Mouse (Mus musculus): ENCODE data around the gene Il4i1.
"Not testable (repeated sequence)": the region's sequence is repeated elsewhere in the genome, so short reads cannot be mapped to it uniquely, and the experiment has no call there.

The Il4i1 gene

DNA sequence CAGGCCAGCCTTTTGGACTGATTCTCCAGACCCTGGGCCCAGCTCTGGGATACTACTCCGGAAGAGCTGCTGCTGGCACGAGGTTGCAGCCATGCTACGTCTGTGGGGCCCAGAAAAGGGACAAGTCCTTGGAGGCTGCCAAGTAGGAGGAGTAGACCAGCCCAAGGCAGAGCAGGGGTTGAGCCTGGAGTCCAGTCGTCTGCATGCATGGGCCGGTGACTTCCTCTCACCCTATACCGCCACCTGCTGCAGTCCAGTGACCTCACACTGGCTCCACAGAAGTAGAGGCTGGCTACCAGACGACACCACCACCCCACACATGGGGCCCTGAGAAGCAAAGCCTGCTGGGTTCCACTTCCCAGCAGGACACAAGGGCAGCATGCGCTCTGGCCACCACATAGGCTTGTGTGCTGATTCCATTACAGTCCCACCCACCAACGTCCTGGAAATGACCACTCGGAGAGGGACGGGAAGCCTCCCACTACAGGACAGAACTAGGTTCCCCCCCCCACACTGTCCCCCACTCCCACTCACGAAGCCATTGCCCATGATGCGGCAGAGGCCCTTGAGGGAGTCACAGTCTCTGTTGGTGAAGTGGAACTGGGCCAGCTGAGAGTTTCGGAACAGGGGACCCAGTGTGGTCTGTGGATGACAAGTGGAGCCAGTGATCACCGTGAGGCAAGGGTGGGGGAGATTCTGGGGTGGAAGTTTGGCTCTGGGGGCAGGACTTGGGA is 50.3 kb downstream of the Il4i1 start:
- no peak for DNase-seq

DNA sequence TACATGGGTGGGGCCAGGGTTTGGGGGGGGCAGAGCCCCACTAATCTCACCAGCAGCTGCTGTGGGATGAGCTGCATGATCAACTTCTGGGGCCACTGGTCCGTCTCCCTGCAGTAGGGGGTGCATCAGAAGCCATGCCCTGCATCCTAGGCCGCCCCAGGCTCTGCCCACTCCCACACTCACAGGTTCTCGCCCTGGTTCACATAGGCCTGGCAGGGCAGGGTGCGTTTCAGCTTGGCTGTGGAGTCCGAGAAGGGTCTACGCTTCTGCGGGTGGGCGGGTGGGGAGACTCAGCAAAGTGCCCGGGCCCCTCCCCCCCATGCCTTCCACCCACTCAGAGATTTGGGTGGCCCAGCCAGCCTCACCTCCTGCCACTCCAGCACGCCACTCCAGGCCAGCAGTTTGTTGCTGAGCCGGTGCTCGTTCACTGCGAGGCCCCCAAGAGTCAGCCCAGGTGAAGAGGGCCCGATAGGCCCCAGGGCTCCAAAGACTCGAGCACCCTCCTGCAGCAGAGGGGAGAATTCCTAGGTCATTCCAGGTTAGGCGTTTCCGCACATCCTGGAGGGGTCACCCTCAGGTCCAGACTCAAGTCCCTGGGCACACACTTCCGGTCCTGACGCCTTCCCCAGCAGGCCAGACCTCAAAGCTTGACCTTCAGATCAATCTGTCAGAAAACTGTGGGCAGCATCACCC is 51.0 kb downstream of the Il4i1 start:
- no peak for DNase-seq

DNA sequence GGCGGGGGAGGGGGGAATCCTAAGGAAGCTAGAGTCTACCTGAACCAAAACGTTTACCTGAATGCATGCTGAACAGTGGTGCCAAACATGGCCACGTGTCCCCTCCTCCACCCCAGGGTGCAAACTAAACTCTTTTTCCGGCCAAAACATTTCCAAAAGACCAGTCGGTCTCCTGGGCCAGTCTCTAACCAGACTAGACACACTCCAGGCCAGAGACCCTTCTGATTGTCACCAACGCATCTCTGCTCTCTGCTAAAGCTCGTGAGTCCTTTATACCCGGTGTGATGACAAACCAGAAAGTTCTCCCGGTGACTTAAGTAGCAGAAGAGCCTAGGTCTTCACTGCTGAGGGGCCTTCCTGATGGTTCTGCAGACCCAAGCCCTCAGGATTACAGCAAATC is 51.6 kb downstream of the Il4i1 start:
- DNase-seq, result no peak

DNA sequence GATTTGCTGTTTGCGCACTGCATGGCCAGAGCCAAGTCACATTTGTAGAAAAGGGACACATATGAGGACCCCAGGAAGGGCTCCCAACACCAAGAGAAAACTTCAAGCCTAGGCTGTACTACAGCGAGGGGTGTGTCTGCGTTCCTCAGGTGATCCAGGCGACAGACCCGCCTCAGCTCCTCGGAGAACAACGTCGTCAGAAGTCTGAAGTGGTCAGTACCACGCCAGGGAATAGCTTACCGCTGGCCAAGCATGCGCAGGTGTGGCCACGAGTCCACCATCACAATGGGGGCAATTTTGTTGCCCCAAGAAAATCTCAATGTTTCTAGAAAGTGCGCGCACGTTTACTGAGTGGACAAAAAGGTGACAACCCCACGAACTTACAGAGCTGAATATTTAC is 52.3 kb downstream of the Il4i1 start:
- no peak for DNase-seq

DNA sequence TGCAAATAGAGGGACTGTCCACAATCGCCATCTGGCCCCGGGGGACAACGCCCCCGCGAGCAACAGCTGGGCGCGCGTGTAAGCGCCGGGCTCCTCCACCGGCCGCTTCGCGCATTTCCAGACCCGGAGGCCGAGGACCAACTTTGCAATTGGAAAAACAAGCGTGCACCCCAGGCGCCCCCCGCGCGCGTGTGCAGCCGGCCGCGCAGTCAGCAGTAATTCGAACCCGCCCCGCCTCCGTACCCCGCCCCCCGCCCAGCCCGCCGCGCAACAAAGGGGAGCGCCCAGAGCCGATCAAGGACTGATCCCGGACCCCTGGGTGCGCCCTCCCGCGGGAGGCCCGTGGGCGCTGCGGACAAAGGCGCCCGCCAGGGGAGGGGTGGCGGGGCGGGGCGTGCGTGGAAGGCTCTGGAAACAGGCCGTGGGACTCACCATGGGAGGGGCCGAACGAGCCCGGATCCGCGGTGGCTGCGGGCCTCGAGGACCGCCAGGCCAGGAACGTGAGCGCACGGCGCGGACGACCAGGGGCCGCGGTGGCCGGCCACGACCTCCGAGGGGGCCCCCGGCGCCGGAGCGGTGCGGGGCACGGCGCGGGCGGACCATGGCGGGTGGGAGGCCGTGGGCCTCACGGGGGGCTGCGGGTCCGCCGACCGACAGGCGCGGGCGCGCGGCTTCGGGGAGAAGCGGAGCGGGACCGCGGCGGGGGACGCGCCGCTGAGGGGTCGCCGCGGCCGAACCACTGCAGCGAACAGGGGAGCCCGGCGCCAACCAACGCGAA is 52.9 kb downstream of the Il4i1 start:
- DNase-seq, result peak; percentile 73

DNA sequence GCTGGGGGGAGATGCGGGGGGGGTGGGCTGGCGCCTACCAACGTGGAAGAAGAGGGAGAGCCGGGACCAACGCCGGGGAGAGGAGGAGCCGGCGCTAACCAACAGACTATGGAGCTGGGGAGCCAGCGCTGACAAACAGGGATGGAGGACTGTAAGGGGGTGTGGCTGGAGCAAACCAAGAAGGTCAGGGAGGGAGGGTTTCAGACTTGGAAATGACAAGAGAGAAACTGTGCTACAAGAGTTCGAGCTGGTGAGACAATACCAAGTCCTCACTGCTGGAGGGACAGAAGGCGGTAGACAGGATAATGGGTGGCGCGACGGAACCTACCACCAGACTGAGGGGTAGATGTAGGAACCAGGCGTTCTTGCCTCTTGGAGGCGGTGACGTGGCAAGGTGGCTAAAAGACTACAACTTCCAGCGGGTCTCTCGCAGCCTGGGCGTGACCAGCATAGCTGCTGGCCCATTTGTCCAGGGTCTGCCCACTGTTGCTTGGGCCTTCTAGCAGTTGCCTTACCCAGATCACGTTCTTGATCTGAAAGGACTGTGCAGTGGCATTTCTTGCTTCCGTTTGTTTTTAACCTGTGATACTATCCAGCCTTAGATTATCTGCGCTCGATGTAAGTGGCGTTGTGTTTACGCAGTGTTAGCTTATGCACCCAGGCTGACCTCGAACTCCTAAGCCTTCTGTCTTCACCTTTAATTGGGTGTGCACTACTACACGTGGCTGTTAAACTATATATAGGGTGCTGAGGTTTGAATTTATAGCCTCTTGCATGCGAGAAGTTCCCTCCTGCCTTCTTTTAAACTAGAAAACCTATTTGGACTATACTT is 53.7 kb downstream of the Il4i1 start, which contains the start of gene Ptov1:
Gene Ptov1 (minus strand): TSS at position 92 of the 832 bp plus-strand sequence.
- DNase-seq, result peak; percentile 88

DNA sequence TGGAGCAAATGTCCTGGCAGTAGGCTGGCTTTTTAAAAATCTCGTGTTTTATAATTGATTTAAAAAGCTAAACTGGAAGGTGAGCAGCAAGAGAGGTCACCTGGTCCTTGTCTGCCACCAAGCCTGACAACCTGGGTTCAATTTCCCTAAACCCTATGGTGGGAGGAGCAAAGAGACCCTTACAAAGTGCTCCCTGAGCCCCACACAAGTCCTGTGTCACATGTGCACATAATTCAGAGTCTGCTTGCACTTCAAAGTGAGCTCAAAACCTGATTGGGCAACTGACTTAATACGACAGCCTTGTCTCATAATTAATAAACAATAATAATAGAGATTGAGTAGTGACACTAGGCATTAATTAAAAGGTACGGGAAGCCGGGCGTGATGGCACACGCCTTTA is 54.4 kb downstream of the Il4i1 start:
- no peak for DNase-seq

DNA sequence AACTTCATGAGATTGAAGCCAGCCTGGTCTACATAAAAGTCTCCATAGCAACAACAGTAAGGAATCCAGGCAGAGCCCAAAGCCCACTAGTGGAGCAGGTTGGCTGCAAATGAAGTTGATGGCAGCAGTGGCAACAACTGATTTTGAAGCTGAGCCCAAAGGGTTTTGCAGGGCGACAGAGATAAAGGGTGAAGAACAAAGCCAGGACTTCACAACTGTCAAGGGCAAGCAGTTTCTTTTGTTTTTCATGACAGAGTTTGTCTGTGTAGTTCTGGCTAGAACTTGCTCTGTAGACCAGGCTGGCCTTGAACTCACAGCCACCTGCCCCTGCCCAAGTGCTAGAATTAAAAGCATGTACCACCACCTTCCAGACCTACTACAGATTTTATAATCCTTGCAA is 55.0 kb downstream of the Il4i1 start:
- no peak for DNase-seq

DNA sequence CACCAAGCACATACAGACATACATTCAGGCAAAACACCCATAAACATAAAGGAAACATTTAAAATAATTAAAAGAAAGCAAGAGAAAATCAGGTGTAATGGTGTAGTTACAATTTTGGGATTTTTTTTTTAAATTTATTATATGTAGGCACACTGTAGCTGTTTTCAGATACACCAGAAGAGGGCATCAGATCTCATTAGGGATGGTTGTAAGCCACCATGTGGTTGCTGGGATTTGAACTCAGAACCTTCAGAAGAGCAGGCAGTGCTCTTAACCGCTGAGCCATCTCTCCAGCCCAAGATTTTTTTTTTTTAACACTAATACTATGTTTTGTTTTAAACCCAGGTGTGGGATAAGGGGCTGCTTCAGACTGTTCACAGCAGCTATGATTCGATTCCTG is 55.6 kb downstream of the Il4i1 start:
- not testable (repeated sequence) for DNase-seq

DNA sequence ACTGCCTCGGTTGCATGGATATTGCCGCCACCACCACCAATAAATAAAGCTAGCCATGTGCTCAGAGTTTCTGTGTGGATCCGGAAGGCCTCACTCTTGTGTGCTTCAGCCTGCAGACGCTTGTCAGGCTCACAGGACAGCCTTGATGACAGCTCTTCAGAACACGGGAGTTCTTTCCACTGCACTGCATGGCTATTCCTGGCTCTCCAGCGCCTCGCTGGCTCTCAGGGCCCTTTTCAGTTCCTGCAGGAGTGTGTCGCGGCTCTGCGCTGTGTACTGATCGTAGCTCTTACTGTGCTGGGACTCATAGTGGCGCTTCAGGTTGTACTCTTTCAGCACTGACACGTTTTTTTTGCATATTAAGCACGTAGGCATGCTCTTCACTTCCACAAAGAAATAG is 61.6 kb downstream of the Il4i1 start:
- no peak for DNase-seq

DNA sequence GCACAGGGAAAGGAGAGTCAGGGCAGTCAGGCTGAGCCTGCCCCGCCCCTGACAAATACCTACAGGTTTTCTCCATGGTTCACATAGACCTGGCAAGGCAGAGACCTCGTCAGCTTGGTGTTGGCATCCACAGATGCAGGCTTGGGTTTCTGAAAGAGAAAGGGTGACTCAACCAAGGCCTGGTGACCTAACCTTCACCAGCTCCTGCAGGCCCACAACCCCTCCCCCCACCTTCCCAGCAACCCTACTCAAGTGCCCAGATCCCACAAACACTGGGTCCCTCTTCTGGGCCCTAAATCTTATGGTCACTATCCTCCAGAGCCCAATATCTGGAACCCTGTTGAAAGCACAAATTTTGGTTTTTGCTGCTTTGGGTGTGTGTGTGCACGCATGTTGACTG is 66.8 kb downstream of the Il4i1 start:
- no peak for DNase-seq

DNA sequence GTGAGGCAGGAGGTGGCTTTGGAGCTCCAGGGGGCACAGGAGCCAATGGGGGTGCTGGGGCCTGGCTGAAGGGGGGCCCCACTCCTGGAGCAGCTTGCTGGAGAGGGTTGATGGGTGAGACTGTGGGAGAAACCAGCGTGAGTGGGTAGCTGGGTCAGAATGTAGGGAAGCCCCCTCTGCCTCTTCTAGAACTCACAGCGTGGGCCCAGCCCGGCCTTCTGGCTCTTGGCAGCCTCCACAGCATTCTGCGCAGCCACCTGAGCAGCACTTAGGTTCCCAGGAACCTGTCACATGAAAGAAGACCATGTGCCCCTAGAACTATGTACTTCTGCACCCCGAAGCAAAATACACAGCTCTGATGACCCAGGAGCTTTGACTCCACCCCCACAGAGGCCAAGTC is 68.5 kb downstream of the Il4i1 start:
- no peak for DNase-seq

DNA sequence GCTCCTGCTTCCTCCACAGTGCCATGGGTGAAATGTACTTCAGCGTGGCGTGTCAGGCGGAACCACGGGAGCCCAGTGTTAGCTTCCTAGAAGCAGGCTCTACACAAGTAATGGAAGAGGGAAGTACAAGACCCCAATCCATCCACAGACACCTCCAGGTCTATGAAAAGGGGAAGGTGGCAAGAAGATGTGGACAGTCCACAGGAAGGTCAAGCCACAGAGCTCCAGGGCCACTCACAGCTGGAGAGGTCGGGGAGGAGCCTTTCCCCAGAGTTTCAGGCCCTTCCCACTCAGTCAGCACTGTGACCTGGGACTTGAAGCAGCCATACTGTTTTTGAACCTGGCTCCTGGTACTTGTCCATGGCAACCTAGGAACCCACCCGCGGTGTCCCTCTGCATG is 70.8 kb downstream of the Il4i1 start:
- DNase-seq, result no peak

DNA sequence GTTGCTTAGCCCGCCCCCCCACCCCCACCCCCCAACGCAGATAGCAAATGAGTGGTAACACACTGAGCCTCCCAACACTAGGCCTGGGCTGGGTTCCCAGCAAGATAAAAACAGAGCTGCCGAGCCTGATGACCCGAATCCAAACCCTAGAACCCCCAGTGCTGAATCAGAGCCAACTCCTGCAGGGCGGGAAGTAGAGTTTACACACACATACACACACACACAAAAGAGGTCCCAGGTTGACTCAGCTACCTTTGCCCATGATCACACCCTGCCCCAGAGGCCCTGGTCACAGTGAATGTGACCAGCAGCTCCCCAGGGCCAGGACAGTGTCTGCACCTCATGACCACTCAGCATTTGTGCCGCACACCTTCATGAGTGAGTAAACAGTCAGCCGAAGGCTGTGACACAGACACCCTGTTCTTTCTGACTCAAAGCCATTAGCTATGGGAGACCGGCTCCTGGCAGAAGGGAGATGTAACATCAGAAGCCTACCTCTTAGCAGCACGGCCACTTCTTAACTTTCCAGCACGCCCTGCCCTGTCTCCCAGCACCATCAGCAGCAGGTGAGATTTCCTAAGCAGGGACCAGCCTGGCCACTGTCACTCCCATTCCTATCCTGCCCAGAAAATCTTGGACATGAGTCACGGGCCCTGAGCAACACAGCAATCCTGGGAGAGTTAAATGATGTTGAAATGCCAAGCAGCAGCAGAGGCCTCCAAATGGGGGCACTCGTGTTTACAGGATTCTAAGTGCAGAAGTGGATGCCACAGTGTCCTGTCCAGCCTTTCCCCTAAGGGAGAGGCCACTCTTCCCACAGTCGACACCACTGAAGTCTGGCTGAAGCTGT is 72.3 kb downstream of the Il4i1 start:
- no peak for DNase-seq

DNA sequence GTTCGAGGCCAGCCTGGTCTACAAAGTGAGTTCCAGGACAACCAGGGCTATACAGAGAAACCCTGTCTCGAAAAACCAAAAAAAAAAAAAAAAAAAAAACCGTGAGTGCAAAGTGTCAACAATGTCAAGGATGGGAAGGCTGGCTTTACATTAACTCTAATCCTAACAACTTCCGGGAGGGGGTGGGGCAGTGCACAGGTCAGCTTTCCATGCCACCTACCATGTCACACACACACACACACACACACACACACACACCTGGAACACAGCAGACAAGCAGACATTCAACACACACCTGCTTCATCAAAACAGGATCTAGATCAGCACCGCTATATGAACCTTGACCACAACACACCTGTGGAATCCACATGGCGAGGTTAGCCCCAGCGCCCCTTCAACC is 74.0 kb downstream of the Il4i1 start:
- no peak for DNase-seq

Measured in thymus, postnatal 4 days (tissue).